Mouse (Mus musculus): ENCODE results near the gene Catsper4.

The Catsper4 gene

DNA sequence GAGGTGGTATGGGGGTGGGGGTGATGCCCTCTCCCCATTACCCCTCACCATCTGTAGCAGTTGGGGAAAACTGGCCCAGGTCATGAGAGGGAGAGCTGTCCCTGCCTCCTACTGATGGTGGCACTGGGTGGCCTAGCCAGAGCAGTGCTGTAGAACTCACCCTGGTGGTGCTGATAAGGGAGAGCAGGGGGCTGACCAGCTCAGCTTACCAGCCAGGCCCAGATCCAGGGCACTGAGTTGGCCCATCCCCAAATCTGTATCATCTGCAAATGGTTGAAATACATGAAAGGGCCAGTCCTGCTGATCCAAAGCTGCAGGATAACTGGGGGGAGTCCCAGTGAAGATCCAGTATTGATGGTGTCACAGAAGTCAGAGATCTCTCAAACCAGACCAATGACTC is 45.4 kb downstream of the Catsper4 start:
- no peaks in the 10 kb centered on the region for H3K27me3 ChIP-seq (ENCODE audit: insufficient read depth, low read length)
- peaks cover 27% of the 10 kb centered on the region for H3K4me1 ChIP-seq (replicated peaks; ENCODE audit: low read depth, low read length)
- peaks cover 43% of the 10 kb centered on the region for H3K36me3 ChIP-seq (ENCODE audit: insufficient read depth, low read length)
- peak; percentile 8; the same call in 1 of the 2 replicates for TF ChIP-seq CTCF (conservative IDR thresholded peaks at IDR 0.05; ENCODE audit: low read length)
- TF ChIP-seq POU5F1 (IDR thresholded peaks at IDR 0.05; ENCODE audit: borderline replicate concordance, low read length): no peak
- no peak for TF ChIP-seq NANOG (IDR thresholded peaks at IDR 0.05; ENCODE audit: borderline replicate concordance, low read length)
- H3K4me3 ChIP-seq (replicated peaks; ENCODE audit: low read length): no peak overlapping the region
- no peaks in the 10 kb centered on the region for H3K9me3 ChIP-seq (ENCODE audit: low read length)

DNA sequence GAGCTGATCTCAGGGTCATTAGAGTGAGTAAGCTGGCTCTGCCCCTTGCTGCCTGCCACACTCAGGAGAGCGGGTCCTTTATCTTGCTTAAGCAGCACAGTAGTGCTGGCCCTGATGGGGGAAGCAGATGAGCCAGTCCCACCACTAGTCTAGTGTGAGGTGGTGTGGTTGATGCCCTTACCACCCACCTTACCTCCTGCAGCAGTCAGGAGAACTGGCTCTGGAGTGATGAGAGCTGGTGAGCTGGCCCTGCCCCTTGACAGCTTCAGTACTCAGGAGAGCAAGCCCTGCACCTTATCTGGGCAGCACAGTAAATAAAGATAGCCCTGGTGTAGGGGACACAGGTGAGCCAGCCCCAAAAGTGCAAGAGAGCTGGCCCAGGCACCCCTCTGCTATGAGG is 46.1 kb downstream of the Catsper4 start:
- H3K36me3 ChIP-seq (ENCODE audit: insufficient read depth, low read length): peaks cover 50% of the 10 kb centered on the region

DNA sequence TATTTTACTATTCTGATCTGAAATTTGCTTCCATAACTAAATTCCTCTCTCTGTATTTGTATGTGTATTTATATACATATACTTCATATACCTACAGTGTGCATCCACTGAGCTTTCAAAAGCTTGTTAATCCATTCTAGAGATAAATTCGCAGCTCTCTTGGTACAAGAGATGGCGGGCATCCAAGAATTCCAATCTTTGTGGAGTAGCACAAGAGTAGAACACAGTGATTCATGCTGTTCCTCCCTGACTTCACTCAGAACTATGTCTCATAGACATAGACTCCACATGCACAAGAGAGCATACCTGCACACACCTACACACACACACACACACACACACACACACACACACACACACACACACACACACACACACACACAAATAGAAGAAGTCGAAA is 54.8 kb downstream of the Catsper4 start:
- Histone ChIP-seq H3K4me3 (replicated peaks; ENCODE audit: low read length) (no peak overlapping the region), H3K27me3 (ENCODE audit: insufficient read depth, low read length) (no peaks in the 10 kb centered on the region), H3K4me1 (replicated peaks; ENCODE audit: low read depth, low read length) (no peaks in the 10 kb centered on the region), H3K36me3 (ENCODE audit: insufficient read depth, low read length) (peaks cover 47% of the 10 kb centered on the region), H3K9me3 (ENCODE audit: low read length) (no peaks in the 10 kb centered on the region)
- no peak for TF ChIP-seq NANOG (IDR thresholded peaks at IDR 0.05; ENCODE audit: borderline replicate concordance, low read length)
- TF ChIP-seq CTCF (conservative IDR thresholded peaks at IDR 0.05; ENCODE audit: low read length): no peak
- TF ChIP-seq POU5F1 (IDR thresholded peaks at IDR 0.05; ENCODE audit: borderline replicate concordance, low read length): no peak

More for the DNA sequence above, 46.1 kb downstream of the Catsper4 start:
- Histone ChIP-seq H3K9me3 (ENCODE audit: low read length) (no peaks in the 10 kb centered on the region), H3K27me3 (ENCODE audit: insufficient read depth, low read length) (no peaks in the 10 kb centered on the region), H3K4me3 (replicated peaks; ENCODE audit: low read length) (no peak overlapping the region), H3K4me1 (replicated peaks; ENCODE audit: low read depth, low read length) (peaks cover 24% of the 10 kb centered on the region)
- no peak for TF ChIP-seq POU5F1 (IDR thresholded peaks at IDR 0.05; ENCODE audit: borderline replicate concordance, low read length)
- no peak for TF ChIP-seq CTCF (conservative IDR thresholded peaks at IDR 0.05; ENCODE audit: low read length)
- no peak for TF ChIP-seq NANOG (IDR thresholded peaks at IDR 0.05; ENCODE audit: borderline replicate concordance, low read length)

DNA sequence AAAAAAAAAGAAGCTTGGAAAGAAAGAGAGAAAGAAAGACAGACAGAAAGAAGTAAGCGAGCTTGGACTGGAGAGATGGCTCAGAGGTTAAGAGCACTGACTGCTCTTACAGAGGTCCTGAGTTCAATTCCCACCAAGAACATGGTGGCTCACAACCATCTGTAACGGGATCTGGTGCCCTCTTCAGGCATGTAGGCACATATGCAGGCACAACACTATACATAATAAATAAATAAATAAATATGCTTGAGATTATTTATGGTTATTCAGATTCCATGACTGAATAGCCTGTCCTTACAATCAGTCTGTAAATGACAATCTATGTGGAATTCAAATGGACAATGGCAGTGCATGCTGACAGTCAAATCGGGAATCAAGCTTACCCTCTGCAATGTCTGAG is 60.3 kb downstream of the Catsper4 start:
- Histone ChIP-seq H3K4me1 (replicated peaks; ENCODE audit: low read depth, low read length) (no peaks in the 10 kb centered on the region), H3K36me3 (ENCODE audit: insufficient read depth, low read length) (peaks cover 52% of the 10 kb centered on the region), H3K27me3 (ENCODE audit: insufficient read depth, low read length) (no peaks in the 10 kb centered on the region), H3K9me3 (ENCODE audit: low read length) (no peaks in the 10 kb centered on the region), H3K4me3 (replicated peaks; ENCODE audit: low read length) (no peak overlapping the region)
- TF ChIP-seq CTCF (conservative IDR thresholded peaks at IDR 0.05; ENCODE audit: low read length) (no peak), NANOG (IDR thresholded peaks at IDR 0.05; ENCODE audit: borderline replicate concordance, low read length) (no peak), POU5F1 (IDR thresholded peaks at IDR 0.05; ENCODE audit: borderline replicate concordance, low read length) (no peak)

DNA sequence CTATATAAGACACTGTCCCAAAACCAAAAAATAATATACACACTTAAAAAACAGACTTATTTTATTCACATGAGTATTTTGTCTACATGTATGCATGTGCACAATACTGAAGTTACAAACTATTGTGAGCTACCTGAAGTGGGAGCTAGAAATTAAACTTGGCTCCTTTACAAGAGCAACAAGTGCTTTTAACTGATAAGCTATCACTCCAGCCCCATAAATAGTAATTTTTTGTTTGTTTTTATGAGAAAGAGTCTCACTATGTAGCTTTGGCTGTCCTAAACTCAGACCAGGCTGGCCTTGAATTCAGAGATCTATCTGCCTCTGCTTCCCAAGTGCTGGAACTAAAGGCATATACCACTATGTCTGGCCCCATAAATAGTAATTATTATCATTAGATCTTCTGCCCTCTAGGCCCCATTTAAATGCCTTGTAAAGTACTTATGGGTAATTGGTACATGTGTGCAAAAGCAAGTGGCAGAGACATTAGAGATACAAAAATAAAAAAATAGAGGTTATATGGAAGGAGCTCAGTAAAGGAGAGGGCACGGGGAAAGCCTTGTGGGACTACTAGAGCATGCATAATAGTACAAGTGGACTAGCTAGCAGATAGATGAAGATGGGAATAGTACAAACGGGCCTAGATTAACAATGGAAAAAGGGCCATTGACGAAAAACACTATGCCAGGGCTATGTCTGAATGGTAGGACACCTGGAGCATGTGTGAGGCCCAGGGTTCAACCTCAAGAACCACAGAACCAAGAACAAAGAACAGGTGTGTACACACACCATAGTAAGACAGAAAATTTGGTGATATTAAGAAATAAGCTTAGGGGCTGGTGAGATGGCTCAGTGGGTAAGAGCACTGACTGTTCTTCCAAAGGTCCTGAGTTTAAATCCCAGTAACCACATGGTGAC is 61.4 kb downstream of the Catsper4 start:
- H3K9me3 ChIP-seq (ENCODE audit: low read length): no peaks in the 10 kb centered on the region
- TF ChIP-seq POU5F1 (IDR thresholded peaks at IDR 0.05; ENCODE audit: borderline replicate concordance, low read length) (no peak), CTCF (conservative IDR thresholded peaks at IDR 0.05; ENCODE audit: low read length) (no peak), NANOG (IDR thresholded peaks at IDR 0.05; ENCODE audit: borderline replicate concordance, low read length) (no peak)
- H3K36me3 ChIP-seq (ENCODE audit: insufficient read depth, low read length): peaks cover 44% of the 10 kb centered on the region
- no peak overlapping the region for H3K4me3 ChIP-seq (replicated peaks; ENCODE audit: low read length)
- H3K4me1 ChIP-seq (replicated peaks; ENCODE audit: low read depth, low read length): no peaks in the 10 kb centered on the region
- H3K27me3 ChIP-seq (ENCODE audit: insufficient read depth, low read length): no peaks in the 10 kb centered on the region

GRCm38 (mm10) chr4:134165024-134165423 is 62.2 kb downstream of the Catsper4 start:
- no peaks in the 10 kb centered on the region for H3K9me3 ChIP-seq (ENCODE audit: low read length)
- H3K27me3 ChIP-seq (ENCODE audit: insufficient read depth, low read length): no peaks in the 10 kb centered on the region
- no peaks in the 10 kb centered on the region for H3K4me1 ChIP-seq (replicated peaks; ENCODE audit: low read depth, low read length)
- no peak overlapping the region for H3K4me3 ChIP-seq (replicated peaks; ENCODE audit: low read length)
- peaks cover 38% of the 10 kb centered on the region for H3K36me3 ChIP-seq (ENCODE audit: insufficient read depth, low read length)
- TF ChIP-seq POU5F1 (IDR thresholded peaks at IDR 0.05; ENCODE audit: borderline replicate concordance, low read length) (no peak), NANOG (IDR thresholded peaks at IDR 0.05; ENCODE audit: borderline replicate concordance, low read length) (no peak)

GRCm38 (mm10) chr4:134164591-134164990 is 62.6 kb downstream of the Catsper4 start:
- Histone ChIP-seq H3K4me1 (replicated peaks; ENCODE audit: low read depth, low read length) (no peaks in the 10 kb centered on the region), H3K9me3 (ENCODE audit: low read length) (no peaks in the 10 kb centered on the region), H3K4me3 (replicated peaks; ENCODE audit: low read length) (no peak overlapping the region), H3K36me3 (ENCODE audit: insufficient read depth, low read length) (peaks cover 36% of the 10 kb centered on the region), H3K27me3 (ENCODE audit: insufficient read depth, low read length) (no peaks in the 10 kb centered on the region)
- TF ChIP-seq NANOG (IDR thresholded peaks at IDR 0.05; ENCODE audit: borderline replicate concordance, low read length) (no peak), POU5F1 (IDR thresholded peaks at IDR 0.05; ENCODE audit: borderline replicate concordance, low read length) (no peak), CTCF (conservative IDR thresholded peaks at IDR 0.05; ENCODE audit: low read length) (no peak)

Data from E14TG2a.4 (cell line).